Mouse (Mus musculus): ENCODE results near the gene Ccdc163.

- no peak for TF ChIP-seq POLR2A (IDR thresholded peaks at IDR 0.05; ENCODE audit: borderline replicate concordance, extremely low read depth, insufficient read depth, insufficient read length, poor library complexity, severe bottlenecking)
- TF ChIP-seq CTCF (IDR thresholded peaks at IDR 0.05; ENCODE audit: borderline replicate concordance, extremely low read depth, insufficient read depth, insufficient read length) = peak; percentile 77; the same call in 1 of the 2 replicates
These were observed 11.1 kb downstream of the Ccdc163 start for GRCm38 (mm10) chr4:116719396-116719795.

Data from brain, embryonic 14.5 days (tissue).